Mouse (Mus musculus) intestine, postnatal 0 days (tissue): ENCODE data around the gene Ccs. TPM values are rescaled to one million over a fixed set of nuclear protein-coding genes. Genes with fewer than 3 reads are reported as not detected.
"Not testable (repeated sequence)": the region's sequence is repeated elsewhere in the genome, so short reads cannot be mapped to it uniquely, and the experiment has no call there.

Experiments
- ATAC-seq: fragments of 200-750 bp; cut with Nextera tagmentation; 2 replicates; pipeline ENCODE4 v1.8.0; 2017; ENCODE audit warnings: mild to moderate bottlenecking, moderate TSS enrichment, moderate library complexity
- H3K27ac ChIP-seq: fragments of 300-500 bp; sonication (generic); 2 replicates; pipeline ENCODE4 v1.5.1; 2014; ENCODE audit warnings: mild to moderate bottlenecking, low read depth, low read length, moderate library complexity
- H3K27me3 ChIP-seq: fragments of 300-500 bp; sonication (generic); replicated peaks from 2 replicates; pipeline ENCODE4 v1.6.1; 2014; ENCODE audit warnings: low read length, mixed read lengths; ENCODE audit not compliant: control insufficient read depth, insufficient read depth
- H3K36me3 ChIP-seq: fragments of 300-500 bp; sonication (generic); 2 replicates; pipeline ENCODE4 v1.6.1; 2014; ENCODE audit warnings: mild to moderate bottlenecking, moderate library complexity; ENCODE audit not compliant: control insufficient read depth, insufficient read depth
- H3K4me1 ChIP-seq: fragments of 300-500 bp; sonication (generic); replicated peaks from 2 replicates; pipeline ENCODE4 v1.6.1; 2014; ENCODE audit warnings: antibody characterized with exemption, low read length, mixed read lengths; ENCODE audit not compliant: control insufficient read depth, insufficient read depth
- H3K4me2 ChIP-seq: fragments of 300-500 bp; sonication (generic); replicated peaks from 2 replicates; pipeline ENCODE4 v1.6.1; 2014; ENCODE audit warnings: low read depth, mild to moderate bottlenecking, moderate library complexity
- H3K4me3 ChIP-seq: fragments of 300-500 bp; sonication (generic); 2 replicates; pipeline ENCODE4 v1.5.1; 2014; ENCODE audit warnings: low read depth, low read length
- H3K9ac ChIP-seq: fragments of 300-500 bp; sonication (generic); 2 replicates; pipeline ENCODE4 v1.6.1; 2014; ENCODE audit warnings: mild to moderate bottlenecking, low read depth, low read length
- H3K9me3 ChIP-seq: fragments of 300-500 bp; sonication (generic); 2 replicates; pipeline ENCODE4 v1.6.1; 2016; ENCODE audit warnings: mixed run types; ENCODE audit not compliant: control insufficient read depth
- CTCF ChIP-seq: sonication (generic); IDR thresholded peaks from 2 replicates; pipeline ENCODE4 v1.5.1; 2016; ENCODE audit warnings: low read depth, mild to moderate bottlenecking, control low read depth, antibody characterized with exemption, moderate library complexity
- WGBS: fragments of 180-500 bp; shearing (Covaris S2); extraction: QIAGEN DNeasy Blood & Tissue Kit; methylation state at CpG from one replicate; pipeline ENCODE4 v1.1.7; 2014; 5-methylcytosine and 5-hydroxymethylcytosine counted together
- polyA plus RNA-seq: library from polyadenylated mRNA; unstranded; fragments of >200 nt; fragmentation: Nextera tagmentation; extraction: Ambion mirVana; gene quantifications from 2 replicates; pipeline ENCODE4 v1.2.1, GENCODE M21; 2015

The Ccs gene
- polyA plus RNA-seq, 1 experiment from 2014 or later, result 44.9 TPM

DNA sequence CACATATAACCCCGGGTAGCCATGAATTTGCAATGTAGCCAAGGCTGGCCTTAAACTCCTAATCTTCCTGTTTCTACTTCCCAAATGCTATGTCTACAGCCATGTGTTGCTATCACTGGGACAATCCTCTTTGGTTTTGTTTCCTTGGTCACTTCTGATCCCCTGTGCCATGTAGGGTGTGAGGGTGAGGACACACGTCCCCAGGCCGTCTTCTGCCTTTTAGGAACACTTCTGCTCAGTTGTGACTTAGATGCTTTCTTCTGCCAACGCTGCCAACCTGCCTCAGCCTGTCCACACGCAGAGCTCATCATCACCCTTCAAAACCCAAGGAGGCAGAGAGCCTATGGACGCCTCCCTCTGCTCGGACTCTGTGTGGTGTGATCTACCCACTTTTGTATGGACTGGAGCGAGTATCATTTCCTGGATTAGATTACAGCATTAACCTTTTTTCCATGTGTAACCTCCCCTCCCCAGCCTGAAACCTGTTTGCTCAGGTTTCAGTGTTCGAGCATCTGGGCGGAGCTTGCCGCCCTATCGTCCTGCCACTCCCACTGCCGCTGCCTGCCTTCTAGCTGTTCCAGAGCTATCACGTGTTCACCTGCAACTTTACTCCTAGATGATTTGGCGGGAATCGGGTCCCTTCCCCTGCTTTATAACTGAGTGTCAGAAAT is 10.6 kb downstream of the Ccs start:
- WGBS, result 36% methylated on average over 16 of the region's 16 CpGs
- H3K27me3 ChIP-seq, result no peaks in the 10 kb centered on the region
- no peaks in the 10 kb centered on the region for H3K4me1 ChIP-seq
- H3K9ac ChIP-seq, result no peak overlapping the region
- H3K27ac ChIP-seq, result no peak overlapping the region
- no peak for TF ChIP-seq CTCF
- peaks cover 23% of the 10 kb centered on the region for H3K36me3 ChIP-seq
- peak; percentile 70 for ATAC-seq
- H3K4me3 ChIP-seq, result no peak overlapping the region
- peak overlapping the region; percentile 30 for H3K4me2 ChIP-seq
- H3K9me3 ChIP-seq, result no peaks in the 10 kb centered on the region

DNA sequence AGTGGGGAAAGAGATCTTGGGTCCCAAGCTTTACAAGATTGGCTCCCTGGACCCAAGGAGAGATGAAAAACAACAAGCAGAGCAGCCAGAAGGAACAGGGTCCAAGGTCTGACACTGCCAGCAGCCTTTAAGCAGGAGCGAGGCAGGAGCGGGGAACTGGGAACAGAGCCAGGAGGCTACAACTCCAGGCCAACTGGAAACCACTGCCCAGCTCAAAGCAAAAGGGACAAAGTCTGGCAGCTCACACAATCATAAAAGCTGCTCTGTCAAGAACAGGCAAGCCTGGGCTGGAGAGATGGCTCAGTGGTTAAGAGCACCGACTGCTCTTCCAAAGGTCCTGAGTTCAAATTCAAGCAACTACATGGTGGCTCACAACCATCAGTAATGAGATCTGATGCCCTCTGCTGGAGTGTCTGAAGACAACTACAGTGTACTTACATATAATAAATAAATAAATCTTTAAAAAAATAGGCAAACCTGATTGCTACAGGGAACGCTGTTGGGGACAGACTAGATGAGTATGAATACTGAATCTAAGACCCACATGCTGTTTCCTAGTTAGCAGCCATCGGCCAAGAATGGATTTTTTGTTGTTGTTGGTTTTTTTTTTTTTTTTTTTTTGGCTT is 18.3 kb downstream of the Ccs start:
- Histone ChIP-seq H3K4me2 (peak overlapping the region; percentile 32; the same call in 1 of the 2 replicates), H3K9ac (no peak overlapping the region), H3K4me1 (no peaks in the 10 kb centered on the region; the same call in 1 of the 2 replicates), H3K36me3 (peaks cover 13% of the 10 kb centered on the region), H3K9me3 (no peaks in the 10 kb centered on the region), H3K4me3 (no peak overlapping the region), H3K27ac (peak overlapping the region; percentile 57; the same call in 1 of the 2 replicates), H3K27me3 (no peaks in the 10 kb centered on the region)
- peak; percentile 91 for ATAC-seq
- peak; percentile 62 for TF ChIP-seq CTCF
- WGBS, result 38% methylated on average over 5 of the region's 5 CpGs

DNA sequence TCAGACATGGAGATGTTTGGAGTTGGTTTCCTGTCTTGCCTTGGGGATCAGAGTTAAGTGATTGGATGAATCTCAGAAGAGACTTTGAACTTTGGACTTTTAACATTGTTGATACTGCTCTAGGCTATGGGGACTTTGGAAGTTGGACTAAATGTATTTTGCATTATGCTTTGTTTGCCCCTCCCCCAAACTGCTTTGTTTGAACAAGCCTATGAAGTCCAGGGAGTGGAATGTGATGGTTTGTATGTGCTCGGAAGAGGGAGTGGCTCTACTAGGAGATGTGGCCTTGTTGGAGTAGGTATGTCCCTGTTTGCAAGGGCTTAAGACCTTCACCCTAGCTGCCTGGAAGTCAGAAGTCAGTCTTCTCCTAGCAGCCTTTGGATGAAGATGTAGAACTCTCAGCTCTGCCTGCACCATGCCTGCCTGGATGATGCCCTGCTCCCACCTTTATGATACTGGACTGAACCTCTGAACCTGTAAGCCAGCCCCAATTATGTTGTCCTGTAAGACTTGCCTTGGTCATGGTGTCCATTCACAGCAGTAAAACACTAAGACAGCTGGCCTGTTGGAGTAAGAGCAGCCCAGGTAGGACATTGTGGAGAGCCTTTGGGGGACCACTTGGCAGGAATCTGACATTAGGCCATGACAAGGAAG is 21.8 kb downstream of the Ccs start:
- WGBS, result 16% methylated on average over 1 of the region's 1 CpGs
- no peaks in the 10 kb centered on the region for H3K36me3 ChIP-seq
- peak; percentile 90 for ATAC-seq
- no peak overlapping the region for H3K4me3 ChIP-seq
- H3K4me2 ChIP-seq, result peak overlapping the region; percentile 17; the same call in 1 of the 2 replicates
- H3K9ac ChIP-seq, result no peak overlapping the region
- no peaks in the 10 kb centered on the region for H3K27me3 ChIP-seq
- H3K4me1 ChIP-seq, result no peaks in the 10 kb centered on the region; the same call in 1 of the 2 replicates
- TF ChIP-seq CTCF, result no peak
- H3K9me3 ChIP-seq, result 0 out of 2 replicates have a peak, but pooled peaks cover 3% of the 10 kb centered on the region
- H3K27ac ChIP-seq, result peak overlapping the region; percentile 79

DNA sequence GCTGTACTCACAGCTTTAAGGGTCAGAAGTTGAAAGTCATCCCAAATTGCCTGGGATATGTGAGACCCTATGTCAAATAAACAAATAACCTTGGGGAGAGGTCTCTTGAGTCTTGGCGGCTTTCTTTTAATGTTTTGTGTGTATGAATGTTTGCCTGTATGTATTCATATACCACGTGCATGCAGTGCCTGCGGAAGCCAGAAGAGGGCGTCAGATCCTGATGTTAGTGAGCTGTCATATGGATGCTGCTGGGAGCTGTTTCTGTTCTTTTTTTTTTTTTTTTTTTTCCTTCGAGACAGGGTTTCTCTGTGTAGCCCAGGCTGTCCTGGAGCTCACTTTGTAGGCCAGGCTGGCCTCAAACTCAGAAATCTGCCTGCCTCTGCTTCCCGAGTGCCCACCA is 26.1 kb downstream of the Ccs start:
- Histone ChIP-seq H3K9me3 (0 out of 2 replicates have a peak, but pooled peaks cover 3% of the 10 kb centered on the region), H3K4me1 (peaks cover 5% of the 10 kb centered on the region; the same call in 1 of the 2 replicates), H3K9ac (no peak overlapping the region), H3K4me2 (no peak overlapping the region), H3K27ac (no peak overlapping the region), H3K4me3 (no peak overlapping the region), H3K36me3 (no peaks in the 10 kb centered on the region), H3K27me3 (no peaks in the 10 kb centered on the region)
- 85% methylated on average over 6 of the region's 6 CpGs for WGBS
- peak; percentile 56 for TF ChIP-seq CTCF
- ATAC-seq, result no peak

DNA sequence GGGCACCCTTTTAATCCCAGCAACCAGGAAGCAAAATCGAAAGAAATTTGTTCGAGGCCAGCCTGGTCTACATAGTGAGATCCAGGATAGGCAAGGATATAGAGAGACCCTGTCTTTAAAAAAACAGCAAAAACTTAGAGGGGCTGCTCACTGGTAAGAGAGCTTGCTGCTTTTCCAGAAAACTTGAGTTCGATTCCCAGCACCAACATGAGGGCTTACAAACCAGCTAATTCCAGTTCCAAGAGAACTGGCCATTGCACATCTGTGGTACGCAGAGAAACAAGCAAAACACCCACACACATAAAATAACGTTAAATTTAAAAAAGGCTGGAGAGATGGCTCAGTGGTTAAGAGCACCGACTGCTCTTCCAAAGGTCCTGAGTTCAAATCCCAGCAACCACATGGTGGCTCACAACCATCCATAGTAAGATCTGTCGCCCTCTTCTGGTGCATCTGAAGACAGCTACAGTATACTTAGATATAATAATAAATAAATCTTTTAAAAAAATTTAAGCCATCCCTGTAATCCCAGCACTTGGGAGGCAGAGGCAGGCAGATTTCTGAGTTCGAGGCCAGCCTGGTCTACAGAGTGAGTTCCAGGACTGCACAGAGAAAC is 26.7 kb downstream of the Ccs start:
- H3K27me3 ChIP-seq, H3K9me3 ChIP-seq, H3K4me1 ChIP-seq, ATAC-seq, H3K9ac ChIP-seq, H3K36me3 ChIP-seq: not testable (repeated sequence)
- peak overlapping the region; percentile 92 for H3K27ac ChIP-seq
- peak overlapping the region; percentile 83 for H3K4me3 ChIP-seq
- TF ChIP-seq CTCF, result peak; percentile 31; the same call in 1 of the 2 replicates
- 76% methylated on average over 8 of the region's 8 CpGs for WGBS
- H3K4me2 ChIP-seq, result peak overlapping the region; percentile 71

DNA sequence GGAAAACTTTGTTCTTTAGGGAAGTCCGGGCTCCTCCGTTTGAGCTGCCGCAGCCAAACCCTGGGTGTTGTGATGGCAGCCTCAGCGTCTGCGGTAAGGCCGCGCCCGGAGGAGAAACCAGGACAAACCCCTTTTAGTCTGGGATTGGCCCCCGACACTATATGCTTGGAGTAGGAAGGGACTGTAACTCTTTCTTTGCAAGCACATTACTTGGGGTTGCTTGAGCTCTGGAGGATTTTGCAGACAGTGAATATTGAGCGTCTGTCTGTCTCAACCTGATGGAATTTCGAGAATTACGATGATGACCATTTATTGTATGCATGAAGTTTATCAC is 27.3 kb downstream of the Ccs start:
- under 1% methylated on average over 12 of the region's 12 CpGs for WGBS
- Histone ChIP-seq H3K9ac (peak overlapping the region; percentile 58), H3K4me2 (peak overlapping the region; percentile 71), H3K27me3 (no peaks in the 10 kb centered on the region), H3K27ac (peak overlapping the region; percentile 92), H3K4me1 (0 out of 2 replicates have a peak, but pooled peaks cover 5% of the 10 kb centered on the region), H3K36me3 (no peaks in the 10 kb centered on the region), H3K4me3 (peak overlapping the region; percentile 83), H3K9me3 (0 out of 2 replicates have a peak, but pooled peaks cover 3% of the 10 kb centered on the region)
- no peak for ATAC-seq
- peak; percentile 15; the same call in 1 of the 2 replicates for TF ChIP-seq CTCF
